Mouse (Mus musculus): Measurements from ENCODE around the gene Slc1a7. TPM values are rescaled to one million over a fixed set of nuclear protein-coding genes. Genes with fewer than 3 reads are reported as not detected.

The Slc1a7 gene
- polyA plus RNA-seq, 1 experiment = 0.22 TPM

DNA sequence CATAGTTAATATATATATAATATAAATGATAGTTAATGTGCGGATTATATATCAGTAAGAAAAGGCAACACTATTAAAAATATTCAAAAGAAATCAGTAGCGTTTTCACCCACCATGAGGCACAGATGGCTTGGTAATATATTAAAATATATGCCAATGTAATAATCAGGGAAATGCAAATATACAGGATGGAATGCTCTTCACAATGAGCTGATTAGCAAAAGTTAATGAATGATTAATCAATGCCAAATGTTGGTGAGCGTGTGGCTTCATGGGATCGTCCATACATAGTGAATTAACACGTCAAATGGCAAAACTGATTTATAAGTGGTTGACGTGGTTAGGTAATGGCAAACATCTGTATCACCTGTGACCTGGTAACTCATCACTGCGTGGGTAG is 9.6 kb upstream of the Slc1a7 start:
- Histone ChIP-seq H3K27me3 (ENCODE audit: control insufficient read depth, insufficient read depth, insufficient read length) (peaks cover 15% of the 10 kb centered on the region), H3K79me2 (ENCODE audit: control insufficient read depth, insufficient read depth) (no peaks in the 10 kb centered on the region), H3K36me3 (ENCODE audit: control insufficient read depth, insufficient read depth) (no peaks in the 10 kb centered on the region), H3K4me3 (no peak overlapping the region), H3K4me2 (ENCODE audit: low read depth) (no peak overlapping the region), H3ac (ENCODE audit: control insufficient read depth, insufficient read length) (no peak overlapping the region)
- TF ChIP-seq TCF3 (IDR thresholded peaks at IDR 0.05; ENCODE audit: insufficient read length, low read depth) (no peak), MYOD1 (IDR thresholded peaks at IDR 0.05; ENCODE audit: control insufficient read depth in 1 of 3, insufficient read length in 2 of 3, low read depth in 2 of 3) (no peak), E2F4 (IDR thresholded peaks at IDR 0.05; ENCODE audit: insufficient read depth) (no peak), USF1 (IDR thresholded peaks at IDR 0.05; ENCODE audit: low read depth) (no peak), MAX (IDR thresholded peaks at IDR 0.05; ENCODE audit: low read depth) (no peak), REST (IDR thresholded peaks at IDR 0.05; ENCODE audit: insufficient read depth, insufficient read length) (no peak), TCF12 (IDR thresholded peaks at IDR 0.05; ENCODE audit: insufficient read depth, poor library complexity, severe bottlenecking) (no peak), POLR2AphosphoS2 (IDR thresholded peaks at IDR 0.05; ENCODE audit: insufficient read length, low read depth) (no peak), POLR2A (IDR thresholded peaks at IDR 0.05; ENCODE audit: insufficient read length, low read depth) (no peak), MYOG (IDR thresholded peaks at IDR 0.05; ENCODE audit: control insufficient read depth in 1 of 3, insufficient read depth in 1 of 3, insufficient read length in 2 of 3, low read depth in 2 of 3) (no peak), CEBPB (IDR thresholded peaks at IDR 0.05; ENCODE audit: insufficient read depth, poor library complexity, severe bottlenecking) (no peak)

DNA sequence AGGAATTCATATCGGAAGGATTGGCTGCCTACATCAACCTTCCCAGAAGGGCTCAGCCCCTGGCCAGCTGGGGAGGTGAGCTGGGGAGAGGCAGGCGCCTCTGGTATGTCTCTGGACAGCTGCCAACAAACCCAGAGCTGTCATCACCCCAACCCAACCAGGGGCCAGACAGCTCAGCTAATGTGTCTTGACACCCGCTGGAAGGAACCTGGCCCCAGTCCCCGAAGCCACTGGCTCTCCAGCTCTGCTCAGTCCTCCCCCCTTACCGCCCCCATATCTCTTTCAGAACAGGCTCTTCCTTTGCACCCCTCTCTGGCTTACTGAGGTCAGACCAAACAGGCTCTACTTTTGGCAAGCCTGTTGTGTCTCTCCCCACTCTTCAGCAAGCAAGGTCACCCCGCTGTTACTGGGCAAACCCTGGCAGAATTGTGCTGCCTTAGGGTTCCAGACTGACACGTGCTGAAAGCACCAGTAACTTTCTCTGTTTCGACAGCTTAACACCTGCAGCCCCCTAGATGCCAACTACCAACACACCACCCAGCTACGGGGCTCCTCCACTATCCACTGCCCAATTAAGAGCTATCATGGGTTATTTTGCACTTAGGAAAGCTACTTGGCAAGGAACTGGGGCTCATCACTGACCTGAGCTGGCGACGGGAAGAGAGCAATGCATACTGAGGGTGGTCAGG is 5.9 kb upstream of the Slc1a7 start:
- Histone ChIP-seq H3ac (ENCODE audit: control insufficient read depth, insufficient read length) (no peak overlapping the region), H3K4me2 (ENCODE audit: low read depth) (peak overlapping the region; percentile 38), H3K36me3 (ENCODE audit: control insufficient read depth, insufficient read depth) (no peaks in the 10 kb centered on the region), H3K4me3 (no peak overlapping the region), H3K79me2 (ENCODE audit: control insufficient read depth, insufficient read depth) (no peaks in the 10 kb centered on the region), H3K27me3 (ENCODE audit: control insufficient read depth, insufficient read depth, insufficient read length) (peaks cover 15% of the 10 kb centered on the region)
- TF ChIP-seq MYOG (IDR thresholded peaks at IDR 0.05; ENCODE audit: control insufficient read depth in 1 of 3, insufficient read depth in 1 of 3, insufficient read length in 2 of 3, low read depth in 2 of 3) (peak in 1 of 3 experiments; percentile 31), SRF (IDR thresholded peaks at IDR 0.05; ENCODE audit: control insufficient read depth, insufficient read length, low read depth) (no peak)

DNA sequence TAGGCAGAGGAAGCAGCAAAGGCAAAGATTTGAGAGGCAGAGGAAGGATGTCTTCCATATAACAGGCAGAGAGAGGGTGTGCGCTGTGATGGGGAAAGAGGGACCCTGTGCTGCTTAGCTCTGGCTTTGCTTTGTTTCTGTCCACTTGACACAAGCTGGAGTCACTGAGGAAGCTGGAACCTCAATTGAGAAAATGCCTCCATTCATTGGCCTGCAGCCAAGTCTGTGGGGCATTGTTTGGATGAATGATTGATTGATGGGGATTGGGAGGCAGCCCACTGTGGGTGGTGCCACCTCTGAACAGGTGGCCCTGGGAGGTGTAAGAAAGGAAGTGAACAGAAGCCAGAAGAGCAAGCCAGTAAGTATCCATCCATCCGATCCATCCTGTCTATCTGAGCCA is 5.3 kb upstream of the Slc1a7 start:
- H3K36me3 ChIP-seq (ENCODE audit: control insufficient read depth, insufficient read depth) = no peaks in the 10 kb centered on the region
- no peak overlapping the region for H3K4me3 ChIP-seq
- H3K4me2 ChIP-seq (ENCODE audit: low read depth) = no peak overlapping the region
- TF ChIP-seq POLR2A (IDR thresholded peaks at IDR 0.05; ENCODE audit: insufficient read length, low read depth) (no peak), MYOD1 (IDR thresholded peaks at IDR 0.05; ENCODE audit: control insufficient read depth in 1 of 3, insufficient read length in 2 of 3, low read depth in 2 of 3) (no peak), REST (IDR thresholded peaks at IDR 0.05; ENCODE audit: insufficient read depth, insufficient read length) (no peak), MAX (IDR thresholded peaks at IDR 0.05; ENCODE audit: low read depth) (no peak), E2F4 (IDR thresholded peaks at IDR 0.05; ENCODE audit: insufficient read depth) (no peak), USF1 (IDR thresholded peaks at IDR 0.05; ENCODE audit: low read depth) (no peak), MYOG (IDR thresholded peaks at IDR 0.05; ENCODE audit: control insufficient read depth in 1 of 3, insufficient read depth in 1 of 3, insufficient read length in 2 of 3, low read depth in 2 of 3) (no peak), POLR2AphosphoS2 (IDR thresholded peaks at IDR 0.05; ENCODE audit: insufficient read length, low read depth) (no peak)
- no peak overlapping the region for H3ac ChIP-seq (ENCODE audit: control insufficient read depth, insufficient read length)
- H3K79me2 ChIP-seq (ENCODE audit: control insufficient read depth, insufficient read depth) = no peaks in the 10 kb centered on the region
- H3K27me3 ChIP-seq (ENCODE audit: control insufficient read depth, insufficient read depth, insufficient read length) = peaks cover 15% of the 10 kb centered on the region

DNA sequence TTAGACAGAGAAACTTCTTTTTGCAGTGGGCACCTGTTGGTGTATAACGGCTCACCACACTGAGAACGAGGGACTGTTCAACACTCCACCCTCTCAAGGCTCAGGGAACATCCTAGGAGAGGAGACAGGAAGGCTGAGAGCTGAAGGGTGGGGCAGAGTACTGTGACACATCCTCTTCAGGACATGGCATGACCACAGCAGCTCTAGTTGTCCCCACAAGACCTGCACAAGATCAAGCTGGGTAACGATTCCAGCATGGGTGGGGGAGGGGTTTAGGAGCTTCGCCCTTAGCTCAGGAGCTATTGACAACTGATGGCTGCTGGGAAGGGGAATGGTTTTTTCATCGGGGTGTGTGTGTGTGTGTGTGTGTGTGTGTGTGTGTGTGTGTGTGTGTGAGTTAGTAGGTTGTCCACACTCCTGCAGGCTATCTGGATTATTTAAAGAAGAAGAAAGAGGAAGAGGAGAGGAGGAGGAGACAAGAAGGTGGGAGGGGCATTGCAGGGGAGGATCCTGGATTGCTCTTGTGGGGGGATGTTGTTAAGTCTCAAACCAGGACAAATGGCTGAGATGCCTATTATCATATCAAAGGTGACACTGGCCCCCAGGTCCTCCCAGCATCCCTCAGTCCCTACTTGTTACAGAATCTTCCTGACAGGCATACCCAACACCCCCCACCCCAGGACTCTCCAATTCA is 1.6 kb upstream of the Slc1a7 start:
- TF ChIP-seq TCF12 (IDR thresholded peaks at IDR 0.05; ENCODE audit: insufficient read depth, poor library complexity, severe bottlenecking) (no peak), MYOG (IDR thresholded peaks at IDR 0.05; ENCODE audit: control insufficient read depth in 1 of 3, insufficient read depth in 1 of 3, insufficient read length in 2 of 3, low read depth in 2 of 3) (no peak), MYOD1 (IDR thresholded peaks at IDR 0.05; ENCODE audit: control insufficient read depth in 1 of 3, insufficient read length in 2 of 3, low read depth in 2 of 3) (no peak), CEBPB (IDR thresholded peaks at IDR 0.05; ENCODE audit: insufficient read depth, poor library complexity, severe bottlenecking) (no peak), E2F4 (IDR thresholded peaks at IDR 0.05; ENCODE audit: insufficient read depth) (no peak), TCF3 (IDR thresholded peaks at IDR 0.05; ENCODE audit: insufficient read length, low read depth) (no peak), POLR2A (IDR thresholded peaks at IDR 0.05; ENCODE audit: insufficient read length, low read depth) (no peak)
- no peak overlapping the region for H3ac ChIP-seq (ENCODE audit: control insufficient read depth, insufficient read length)
- no peaks in the 10 kb centered on the region for H3K27me3 ChIP-seq (ENCODE audit: control insufficient read depth, insufficient read depth, insufficient read length)
- no peak overlapping the region for H3K4me3 ChIP-seq
- H3K79me2 ChIP-seq (ENCODE audit: control insufficient read depth, insufficient read depth) = no peaks in the 10 kb centered on the region
- no peaks in the 10 kb centered on the region for H3K36me3 ChIP-seq (ENCODE audit: control insufficient read depth, insufficient read depth)
- H3K4me2 ChIP-seq (ENCODE audit: low read depth) = no peak overlapping the region

DNA sequence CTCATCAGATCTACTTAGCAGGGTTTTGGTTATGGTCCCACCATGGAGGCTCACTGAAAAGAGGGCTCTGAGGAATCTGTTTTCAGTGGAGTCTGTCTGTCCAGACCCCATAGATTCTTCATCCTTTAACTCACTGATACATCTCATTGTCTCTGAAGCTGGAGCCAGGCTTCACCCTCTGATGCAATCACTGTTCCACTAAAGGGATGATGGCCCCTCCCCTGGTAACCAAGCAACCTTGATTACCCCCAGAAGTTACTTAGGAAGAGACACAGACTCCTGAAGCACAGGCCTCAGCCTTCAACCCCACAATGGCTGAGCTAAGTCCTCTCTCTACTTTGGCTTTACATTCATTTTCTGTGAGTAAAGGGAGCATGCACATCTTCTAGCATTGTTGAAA is 1.6 kb downstream of the Slc1a7 start:
- TF ChIP-seq CEBPB (IDR thresholded peaks at IDR 0.05; ENCODE audit: insufficient read depth, poor library complexity, severe bottlenecking) = peak; percentile 81
- no peak for TF ChIP-seq SRF (IDR thresholded peaks at IDR 0.05; ENCODE audit: control insufficient read depth, insufficient read length, low read depth)
- peak; percentile 61 for TF ChIP-seq POLR2AphosphoS2 (IDR thresholded peaks at IDR 0.05; ENCODE audit: insufficient read length, low read depth)
- no peak for TF ChIP-seq MYOG (IDR thresholded peaks at IDR 0.05; ENCODE audit: control insufficient read depth in 1 of 3, insufficient read depth in 1 of 3, insufficient read length in 2 of 3, low read depth in 2 of 3)
- TF ChIP-seq TCF12 (IDR thresholded peaks at IDR 0.05; ENCODE audit: insufficient read depth, poor library complexity, severe bottlenecking) = no peak
- TF ChIP-seq E2F4 (IDR thresholded peaks at IDR 0.05; ENCODE audit: insufficient read depth) = no peak
- TF ChIP-seq POLR2A (IDR thresholded peaks at IDR 0.05; ENCODE audit: insufficient read length, low read depth) = peak; percentile 34
- TF ChIP-seq REST (IDR thresholded peaks at IDR 0.05; ENCODE audit: insufficient read depth, insufficient read length) = no peak
- TF ChIP-seq USF1 (IDR thresholded peaks at IDR 0.05; ENCODE audit: low read depth) = no peak
- no peak for TF ChIP-seq MAX (IDR thresholded peaks at IDR 0.05; ENCODE audit: low read depth)
- Histone ChIP-seq H3K79me2 (ENCODE audit: control insufficient read depth, insufficient read depth) (no peaks in the 10 kb centered on the region), H3K4me3 (no peak overlapping the region), H3ac (ENCODE audit: control insufficient read depth, insufficient read length) (no peak overlapping the region), H3K27me3 (ENCODE audit: control insufficient read depth, insufficient read depth, insufficient read length) (no peaks in the 10 kb centered on the region), H3K4me2 (ENCODE audit: low read depth) (peak overlapping the region; percentile 57), H3K36me3 (ENCODE audit: control insufficient read depth, insufficient read depth) (no peaks in the 10 kb centered on the region)

All from myocyte (in vitro differentiated cells).